Mouse (Mus musculus) olfactory bulb, adult 2 months (tissue): ENCODE measurements around the gene 1190002N15Rik. TPM values are rescaled to one million over a fixed set of nuclear protein-coding genes. Genes with fewer than 3 reads are reported as not detected.
A peak's percentile ranks its signal among the peaks of the same experiment; 100 is the strongest.

Source experiments
- H3K27ac ChIP-seq: fragments of 200-500 bp; 2 replicates; pipeline ENCODE4 v1.5.1; 2012; ENCODE audit warnings: low read depth, low read length; ENCODE audit not compliant: insufficient read depth
- H3K4me1 ChIP-seq: fragments of 200-500 bp; 2 replicates; pipeline ENCODE4 v1.6.1; 2012; ENCODE audit warnings: low read length; ENCODE audit not compliant: control insufficient read depth, insufficient read depth
- H3K4me3 ChIP-seq: fragments of 200-500 bp; 2 replicates; pipeline ENCODE4 v1.5.1; 2012; ENCODE audit warnings: mild to moderate bottlenecking, low read depth, low read length, moderate library complexity; ENCODE audit not compliant: insufficient read depth
- CTCF ChIP-seq: fragments of 200-500 bp; IDR thresholded peaks from 2 replicates; pipeline ENCODE4 v1.5.1; 2012; ENCODE audit warnings: low read depth, mild to moderate bottlenecking, low read length, moderate library complexity; ENCODE audit not compliant: insufficient read depth
- POLR2A ChIP-seq: fragments of 200-500 bp; IDR thresholded peaks from 2 replicates; pipeline ENCODE4 v1.6.1; 2012; ENCODE audit warnings: mild to moderate bottlenecking, low read depth, low read length, moderate library complexity; ENCODE audit not compliant: insufficient read depth
- WGBS: fragments of 180-500 bp; shearing (Covaris S2); methylation state at CpG from one replicate; pipeline ENCODE4 v1.1.7; 2018; 5-methylcytosine and 5-hydroxymethylcytosine counted together
- polyA plus RNA-seq: library from polyadenylated mRNA; stranded (reverse); fragments of >200 nt; gene quantifications from 2 replicates; pipeline ENCODE4 v1.2.4, GENCODE M21; 2012; ENCODE audit warnings: low replicate concordance; ENCODE audit not compliant: missing spikeins, insufficient read depth, insufficient read length

The 1190002N15Rik gene
- polyA plus RNA-seq, 1 experiment: not detected

- Histone ChIP-seq H3K27ac (0 out of 2 replicates have a peak overlapping the region, but pooled peaks have one; percentile 33), H3K4me1 (no peaks in the 10 kb centered on the region), H3K4me3 (no peak overlapping the region)
- TF ChIP-seq CTCF (no peak), POLR2A (no peak)
- WGBS: 41% methylated on average over 2 of the region's 2 CpGs
Observed at GRCm38 (mm10) chr9:94534226-94534625, 3.7 kb downstream of the 1190002N15Rik start.

GRCm38 (mm10) chr9:94533641-94534040 lies 4.2 kb downstream of the 1190002N15Rik start:
- TF ChIP-seq POLR2A: no peak
- TF ChIP-seq CTCF: no peak
- peak overlapping the region; percentile 29 for H3K4me3 ChIP-seq
- WGBS: 34% methylated on average over 4 of the region's 4 CpGs
- no peaks in the 10 kb centered on the region for H3K4me1 ChIP-seq
- H3K27ac ChIP-seq: no peak overlapping the region

- no peak overlapping the region for H3K27ac ChIP-seq
- TF ChIP-seq CTCF (no peak), POLR2A (no peak)
- no peaks in the 10 kb centered on the region for H3K4me1 ChIP-seq
- no peak overlapping the region for H3K4me3 ChIP-seq
Observed at GRCm38 (mm10) chr9:94529987-94530386, 7.9 kb downstream of the 1190002N15Rik start.

- Histone ChIP-seq H3K27ac (no peak overlapping the region), H3K4me1 (no peaks in the 10 kb centered on the region), H3K4me3 (no peak overlapping the region)
- TF ChIP-seq CTCF (no peak), POLR2A (no peak)
- WGBS: 92% methylated on average over 1 of the region's 1 CpGs
Observed at GRCm38 (mm10) chr9:94529146-94529746, 8.6 kb downstream of the 1190002N15Rik start.

GRCm38 (mm10) chr9:94526473-94526872 lies 11.4 kb downstream of the 1190002N15Rik start:
- H3K4me1 ChIP-seq: no peaks in the 10 kb centered on the region
- TF ChIP-seq CTCF: no peak
- TF ChIP-seq POLR2A: no peak
- no peak overlapping the region for H3K27ac ChIP-seq
- H3K4me3 ChIP-seq: no peak overlapping the region
- 55% methylated on average over 7 of the region's 7 CpGs for WGBS

- TF ChIP-seq CTCF (no peak), POLR2A (no peak)
- 89% methylated on average over 8 of the region's 8 CpGs for WGBS
- Histone ChIP-seq H3K4me3 (no peak overlapping the region), H3K4me1 (no peaks in the 10 kb centered on the region), H3K27ac (no peak overlapping the region)
Observed at GRCm38 (mm10) chr9:94512246-94512645, 25.6 kb downstream of the 1190002N15Rik start.

GRCm38 (mm10) chr9:94511139-94511538 lies 26.7 kb downstream of the 1190002N15Rik start:
- H3K4me3 ChIP-seq: no peak overlapping the region
- H3K27ac ChIP-seq: no peak overlapping the region
- no peak for TF ChIP-seq POLR2A
- no peak for TF ChIP-seq CTCF
- no peaks in the 10 kb centered on the region for H3K4me1 ChIP-seq

- WGBS: 63% methylated on average over 1 of the region's 1 CpGs
- Histone ChIP-seq H3K27ac (no peak overlapping the region), H3K4me3 (no peak overlapping the region), H3K4me1 (no peaks in the 10 kb centered on the region)
- TF ChIP-seq CTCF (no peak), POLR2A (no peak)
Observed at GRCm38 (mm10) chr9:94506980-94507379, 30.9 kb downstream of the 1190002N15Rik start.

GRCm38 (mm10) chr9:94491467-94491866 lies 46.4 kb downstream of the 1190002N15Rik start:
- 77% methylated on average over 9 of the region's 9 CpGs for WGBS
- Histone ChIP-seq H3K4me3 (no peak overlapping the region), H3K4me1 (no peaks in the 10 kb centered on the region), H3K27ac (no peak overlapping the region)
- TF ChIP-seq POLR2A: no peak

- Histone ChIP-seq H3K27ac (no peak overlapping the region), H3K4me3 (no peak overlapping the region), H3K4me1 (no peaks in the 10 kb centered on the region)
- no peak for TF ChIP-seq CTCF
- no peak for TF ChIP-seq POLR2A
- WGBS: 92% methylated on average over 2 of the region's 2 CpGs
Observed at GRCm38 (mm10) chr9:94487976-94488375, 49.9 kb downstream of the 1190002N15Rik start.
